Mouse (Mus musculus) thymus, postnatal 36 days (tissue): ENCODE results near the gene Gatad2a.

Experiments used
- DNase-seq, 2 experiments: peaks; one replicate each; pipeline ENCODE4 v3.0.0; 2022; ENCODE audit warnings: mixed read lengths in 2 of 2

Gene Gatad2a

GRCm38 (mm10) chr8:69895772-69896451, 100.3 kb downstream of the Gatad2a start:
- DNase-seq = no peak

- DNase-seq = no peak
Observed at GRCm38 (mm10) chr8:69894836-69895332, 101.3 kb downstream of the Gatad2a start.

- peak; percentile 37 to 50 for DNase-seq
Observed at GRCm38 (mm10) chr8:69893863-69894262, 102.3 kb downstream of the Gatad2a start.

- peak; percentile 35 for DNase-seq
Observed at GRCm38 (mm10) chr8:69890813-69891241, 105.4 kb downstream of the Gatad2a start.

GRCm38 (mm10) chr8:69888902-69889301, 107.3 kb downstream of the Gatad2a start:
- DNase-seq = no peak

- DNase-seq = no peak
Observed at GRCm38 (mm10) chr8:69888244-69888866, 107.8 kb downstream of the Gatad2a start.

GRCm38 (mm10) chr8:69887289-69888243, 108.6 kb downstream of the Gatad2a start, which contains the start of gene Cilp2:
Gene Cilp2 (minus strand): TSS chr8:69887687.
- no peak for DNase-seq

GRCm38 (mm10) chr8:69884141-69884540, 112.0 kb downstream of the Gatad2a start:
- no peak for DNase-seq

GRCm38 (mm10) chr8:69882833-69883600, 113.2 kb downstream of the Gatad2a start:
- DNase-seq = no peak

GRCm38 (mm10) chr8:69882021-69882756, 114.0 kb downstream of the Gatad2a start:
- DNase-seq = peak; percentile 26 to 48

GRCm38 (mm10) chr8:69881261-69881865, 114.8 kb downstream of the Gatad2a start:
- DNase-seq = no peak

- no peak for DNase-seq
Observed at GRCm38 (mm10) chr8:69880841-69881240, 115.3 kb downstream of the Gatad2a start.

- no peak for DNase-seq
Observed at GRCm38 (mm10) chr8:69879678-69880077, 116.5 kb downstream of the Gatad2a start.

GRCm38 (mm10) chr8:69877992-69878391, 118.2 kb downstream of the Gatad2a start:
- no peak for DNase-seq

GRCm38 (mm10) chr8:69877396-69877795, 118.8 kb downstream of the Gatad2a start:
- no peak for DNase-seq

- no peak for DNase-seq
Observed at GRCm38 (mm10) chr8:69876967-69877366, 119.2 kb downstream of the Gatad2a start.

GRCm38 (mm10) chr8:69876097-69876496, 120.1 kb downstream of the Gatad2a start:
- no peak for DNase-seq

GRCm38 (mm10) chr8:69874654-69875053, 121.5 kb downstream of the Gatad2a start:
- no peak for DNase-seq

- peak; percentile 29 to 49 for DNase-seq
Observed at GRCm38 (mm10) chr8:69874155-69874554, 122.0 kb downstream of the Gatad2a start.

GRCm38 (mm10) chr8:69870907-69871306, 125.3 kb downstream of the Gatad2a start:
- DNase-seq = no peak
